Mouse (Mus musculus): ENCODE measurements at regions not wholly inside any gene's neighbourhood (a gene's known extent, or its start where the extent isn't known, plus 50 kb on each side); places are given as distances from the start of the nearest gene placed in this dataset.

- Histone ChIP-seq H3K4me1 (ENCODE audit: insufficient read depth) (no peaks in the 10 kb centered on the region), H3K9me3 (ENCODE audit: low read length) (no peaks in the 10 kb centered on the region), H3K27me3 (ENCODE audit: insufficient read depth, low read length) (0 out of 2 replicates have a peak, but pooled peaks cover 4% of the 10 kb centered on the region), H3K4me3 (ENCODE audit: low read depth, low read length) (no peak overlapping the region), H3K27ac (ENCODE audit: low read depth) (no peak overlapping the region), H3K9ac (replicated peaks) (no peak overlapping the region), H3K36me3 (replicated peaks; ENCODE audit: insufficient read depth, low read length) (no peaks in the 10 kb centered on the region), H3K4me2 (ENCODE audit: low read depth, low read length) (no peak overlapping the region)
- ATAC-seq = no peak
- TF ChIP-seq EP300 (IDR thresholded peaks at IDR 0.05; ENCODE audit: low read depth) = no peak
- TF ChIP-seq CTCF (IDR thresholded peaks at IDR 0.05; ENCODE audit: low read depth) = no peak
- DNase-seq = no peak
- WGBS (ENCODE audit: insufficient replicate concordance) = 50% methylated on average over 4 of the region's 4 CpGs
Observed at GRCm38 (mm10) chr11:44331774-44332129, 68.1 kb upstream of the Il12b start.

GRCm38 (mm10) chr11:44340531-44340930 is 59.3 kb upstream of the Il12b start:
- DNase-seq = no peak

GRCm38 (mm10) chr11:44348308-44348707 is 51.6 kb upstream of the Il12b start:
- Histone ChIP-seq H3K27me3 (ENCODE audit: insufficient read depth, low read length) (no peaks in the 10 kb centered on the region), H3K27ac (ENCODE audit: low read depth) (no peak overlapping the region), H3K9me3 (ENCODE audit: low read length) (no peaks in the 10 kb centered on the region), H3K36me3 (replicated peaks; ENCODE audit: insufficient read depth, low read length) (no peaks in the 10 kb centered on the region), H3K4me3 (ENCODE audit: low read depth, low read length) (no peak overlapping the region), H3K9ac (replicated peaks) (no peak overlapping the region), H3K4me2 (ENCODE audit: low read depth, low read length) (no peak overlapping the region), H3K4me1 (ENCODE audit: insufficient read depth) (no peaks in the 10 kb centered on the region)
- TF ChIP-seq EP300 (IDR thresholded peaks at IDR 0.05; ENCODE audit: low read depth) = no peak
- no peak for TF ChIP-seq CTCF (IDR thresholded peaks at IDR 0.05; ENCODE audit: low read depth)
- 55% methylated on average over 3 of the region's 3 CpGs for WGBS (ENCODE audit: insufficient replicate concordance)
- ATAC-seq (no peak), DNase-seq (no peak)

More at GRCm38 (mm10) chr11:44340531-44340930, 59.3 kb upstream of the Il12b start:
- no peak for ATAC-seq
- Histone ChIP-seq H3K27me3 (ENCODE audit: insufficient read depth, low read length) (no peaks in the 10 kb centered on the region), H3K4me2 (ENCODE audit: low read depth, low read length) (no peak overlapping the region), H3K4me3 (ENCODE audit: low read depth, low read length) (no peak overlapping the region), H3K9me3 (ENCODE audit: low read length) (no peaks in the 10 kb centered on the region), H3K27ac (ENCODE audit: low read depth) (no peak overlapping the region), H3K36me3 (replicated peaks; ENCODE audit: insufficient read depth, low read length) (no peaks in the 10 kb centered on the region), H3K4me1 (ENCODE audit: insufficient read depth) (no peaks in the 10 kb centered on the region), H3K9ac (replicated peaks) (no peak overlapping the region)
- TF ChIP-seq CTCF (IDR thresholded peaks at IDR 0.05; ENCODE audit: low read depth) = no peak

GRCm38 (mm10) chr11:44349546-44349945 is 50.3 kb upstream of the Il12b start:
- Histone ChIP-seq H3K4me3 (ENCODE audit: low read depth, low read length) (no peak overlapping the region), H3K4me2 (ENCODE audit: low read depth, low read length) (no peak overlapping the region), H3K9me3 (ENCODE audit: low read length) (no peaks in the 10 kb centered on the region), H3K36me3 (replicated peaks; ENCODE audit: insufficient read depth, low read length) (no peaks in the 10 kb centered on the region), H3K27ac (ENCODE audit: low read depth) (no peak overlapping the region), H3K27me3 (ENCODE audit: insufficient read depth, low read length) (no peaks in the 10 kb centered on the region), H3K4me1 (ENCODE audit: insufficient read depth) (no peaks in the 10 kb centered on the region), H3K9ac (replicated peaks) (no peak overlapping the region)
- no peak for ATAC-seq
- DNase-seq = no peak
- TF ChIP-seq CTCF (IDR thresholded peaks at IDR 0.05; ENCODE audit: low read depth) (no peak), EP300 (IDR thresholded peaks at IDR 0.05; ENCODE audit: low read depth) (no peak)
- WGBS (ENCODE audit: insufficient replicate concordance) = 72% methylated on average over 8 of the region's 8 CpGs

Measured in liver, postnatal 0 days (tissue).